Mouse (Mus musculus) CH12.LX (cell line): ENCODE measurements at regions not wholly inside any gene's neighbourhood (a gene's known extent, or its start where the extent isn't known, plus 50 kb on each side); places are given as distances from the start of the nearest gene placed in this dataset.

ENCODE experiments used
- DNase-seq: peaks from one replicate; pipeline ENCODE4 v3.0.0-alpha.2; 2013; ENCODE audit errors: extremely low read depth
- H3K27ac ChIP-seq: 2 replicates; pipeline ENCODE4 v1.5.1; 2012; ENCODE audit warnings: low read depth, mild to moderate bottlenecking, control low read depth, moderate library complexity; ENCODE audit not compliant: insufficient read depth
- H3K27me3 ChIP-seq: replicated peaks from 2 replicates; pipeline ENCODE3; 2012; ENCODE audit warnings: inconsistent platforms
- H3K36me3 ChIP-seq, 2 experiments: replicated peaks in 1 of 2; 2 replicates each; pipeline versions ENCODE3 to v1.6.1; 2012; ENCODE audit warnings: inconsistent platforms in 1 of 2, low read length in 1 of 2, mild to moderate bottlenecking in 1 of 2, mixed read lengths in 1 of 2, moderate library complexity in 1 of 2; ENCODE audit not compliant: control insufficient read depth in 1 of 2, insufficient read depth in 1 of 2
- H3K4me1 ChIP-seq, 2 experiments: 2 replicates each; pipeline ENCODE4 v1.6.1; 2012; ENCODE audit warnings: inconsistent platforms in 1 of 2, moderate library complexity in 1 of 2; ENCODE audit not compliant: insufficient read depth in 2 of 2, control insufficient read depth in 1 of 2
- H3K4me2 ChIP-seq: 2 replicates; pipeline ENCODE4 v1.6.1; 2012; ENCODE audit warnings: low read depth, mild to moderate bottlenecking, control low read depth; ENCODE audit not compliant: poor library complexity, insufficient read depth, severe bottlenecking
- H3K4me3 ChIP-seq, 3 experiments: fragments of 150-350 bp in 1 of 3; sonication (generic) in 1 of 3; replicated peaks in 1 of 3; 2 replicates each; pipeline versions ENCODE3 to v1.5.1; 2011 to 2012; ENCODE audit warnings: low read depth in 2 of 3, low read length in 2 of 3, mild to moderate bottlenecking in 2 of 3, moderate library complexity in 2 of 3, control low read depth in 1 of 3, improper control_type of control experiment in 1 of 3, inconsistent platforms in 1 of 3, mixed read lengths in 1 of 3; ENCODE audit not compliant: poor library complexity in 1 of 3
- H3K79me2 ChIP-seq: replicated peaks from 2 replicates; pipeline ENCODE4 v1.6.1; 2012; ENCODE audit warnings: mild to moderate bottlenecking, moderate library complexity; ENCODE audit not compliant: control insufficient read depth, poor library complexity, insufficient read depth, severe bottlenecking; ENCODE audit errors: extremely low read depth
- H3K9ac ChIP-seq: 2 replicates; pipeline ENCODE4 v1.6.1; 2012; ENCODE audit warnings: low read depth, mild to moderate bottlenecking, control low read depth, moderate library complexity; ENCODE audit not compliant: insufficient read depth
- H3K9me3 ChIP-seq: replicated peaks from 2 replicates; pipeline ENCODE3; 2012; ENCODE audit warnings: low read length, inconsistent platforms, mixed read lengths
- BHLHE40 ChIP-seq: IDR thresholded peaks from 2 replicates; pipeline ENCODE4 v1.6.1; 2011; ENCODE audit warnings: mild to moderate bottlenecking, low read depth, low read length, improper control_type of control experiment
- CHD1 ChIP-seq: IDR thresholded peaks from 2 replicates; pipeline ENCODE4 v1.6.1; 2012; ENCODE audit warnings: low read depth, low read length, improper control_type of control experiment, inconsistent platforms
- CHD2 ChIP-seq: IDR thresholded peaks from 2 replicates; pipeline ENCODE4 v1.6.1; 2011; ENCODE audit warnings: low read length, improper control_type of control experiment
- CTCF ChIP-seq, 2 experiments: IDR thresholded peaks in 1 of 2; conservative IDR thresholded peaks in 1 of 2; 2 replicates each; pipeline ENCODE4 v1.5.1; 2011 to 2012; ENCODE audit warnings: low read depth in 2 of 2, low read length in 2 of 2, improper control_type of control experiment in 1 of 2, inconsistent platforms in 1 of 2, mild to moderate bottlenecking in 1 of 2, moderate library complexity in 1 of 2
- EP300 ChIP-seq: IDR thresholded peaks from 2 replicates; pipeline ENCODE4 v1.6.1; 2011; ENCODE audit warnings: low read length, improper control_type of control experiment
- ETS1 ChIP-seq: conservative IDR thresholded peaks from 2 replicates; pipeline ENCODE4 v1.6.1; 2012; ENCODE audit warnings: low read depth, mild to moderate bottlenecking, inconsistent platforms, low read length, improper control_type of control experiment, moderate library complexity
- HCFC1 ChIP-seq: IDR thresholded peaks from 2 replicates; pipeline ENCODE4 v1.6.1; 2012; ENCODE audit warnings: low read depth, mild to moderate bottlenecking, inconsistent platforms, low read length, improper control_type of control experiment
- IRF4 ChIP-seq: IDR thresholded peaks from 2 replicates; pipeline ENCODE4 v1.6.1; 2014; ENCODE audit warnings: low read depth, mild to moderate bottlenecking, inconsistent platforms, low read length, improper control_type of control experiment
- KAT2A ChIP-seq: IDR thresholded peaks from 2 replicates; pipeline ENCODE4 v1.6.1; 2012; ENCODE audit warnings: low read length, improper control_type of control experiment, inconsistent platforms; ENCODE audit not compliant: insufficient replicate concordance
- MAX ChIP-seq: IDR thresholded peaks from 2 replicates; pipeline ENCODE4 v1.6.1; 2011; ENCODE audit warnings: low read length, improper control_type of control experiment
- MEF2A ChIP-seq: IDR thresholded peaks from 2 replicates; pipeline ENCODE4 v1.6.1; 2014; ENCODE audit warnings: low read depth, mild to moderate bottlenecking, inconsistent platforms, low read length, improper control_type of control experiment, borderline replicate concordance
- NRF1 ChIP-seq: IDR thresholded peaks from 2 replicates; pipeline ENCODE4 v1.6.1; 2014; ENCODE audit warnings: low read depth, mild to moderate bottlenecking, inconsistent platforms, low read length, improper control_type of control experiment, moderate library complexity
- PAX5 ChIP-seq: IDR thresholded peaks from 2 replicates; pipeline ENCODE4 v1.6.1; 2012; ENCODE audit warnings: low read length, inconsistent platforms, mixed read lengths
- POLR2AphosphoS2 ChIP-seq: IDR thresholded peaks from 2 replicates; pipeline ENCODE4 v1.6.1; 2011; ENCODE audit warnings: low read depth, low read length, improper control_type of control experiment
- RAD21 ChIP-seq: IDR thresholded peaks from 2 replicates; pipeline ENCODE4 v1.6.1; 2011; ENCODE audit warnings: low read depth, mild to moderate bottlenecking, low read length, improper control_type of control experiment, moderate library complexity
- RCOR1 ChIP-seq: conservative IDR thresholded peaks from 2 replicates; pipeline ENCODE4 v1.6.1; 2012; ENCODE audit warnings: low read depth, mild to moderate bottlenecking, inconsistent platforms, low read length, improper control_type of control experiment
- SIN3A ChIP-seq: IDR thresholded peaks from 2 replicates; pipeline ENCODE4 v1.6.1; 2012; ENCODE audit warnings: low read length, improper control_type of control experiment, inconsistent platforms
- TBP ChIP-seq: conservative IDR thresholded peaks from 2 replicates; pipeline ENCODE4 v1.6.1; 2011; ENCODE audit warnings: low read depth, low read length, improper control_type of control experiment
- USF2 ChIP-seq: conservative IDR thresholded peaks from 2 replicates; pipeline ENCODE4 v1.6.1; 2011; ENCODE audit warnings: low read depth, low read length, improper control_type of control experiment
- ZC3H11A ChIP-seq: IDR thresholded peaks from 2 replicates; pipeline ENCODE4 v1.6.1; 2012; ENCODE audit warnings: low read depth, mild to moderate bottlenecking, inconsistent platforms, low read length, improper control_type of control experiment
- ZMIZ1 ChIP-seq: IDR thresholded peaks from 2 replicates; pipeline ENCODE4 v1.6.1; 2012; ENCODE audit warnings: low read depth, mild to moderate bottlenecking, inconsistent platforms, low read length, improper control_type of control experiment
- ZNF384 ChIP-seq: IDR thresholded peaks from 2 replicates; pipeline ENCODE4 v1.6.1; 2012; ENCODE audit warnings: low read depth, low read length, improper control_type of control experiment, inconsistent platforms
- dilution Hi-C: fragments of 300-500 bp; cut with MboI; formaldehyde crosslinking; loops from 2 replicates; pipeline ENCODE4 v1.14.3; 2020; ENCODE audit warnings: low sequenced_read_pairs; ENCODE audit not compliant: extremely low pct_unique_long_range_greater_than_20kb, extremely low pct_ligation_motif_present
- in situ Hi-C: fragments of 300-500 bp; cut with MboI; formaldehyde crosslinking; loops from 3 replicates; pipeline ENCODE4 v1.14.3; 2019; ENCODE audit warnings: low sequenced_read_pairs, low pct_ligation_motif_present, low pct_unique_long_range_greater_than_20kb, mixed read lengths

- Histone ChIP-seq H3K27ac (no peak overlapping the region), H3K27me3 (no peaks in the 10 kb centered on the region), H3K36me3 (no peaks in the 10 kb centered on the region), H3K9me3 (no peaks in the 10 kb centered on the region), H3K9ac (no peak overlapping the region), H3K79me2 (no peaks in the 10 kb centered on the region), H3K4me3 (no peak overlapping the region), H3K4me1 (no peaks in the 10 kb centered on the region), H3K4me2 (no peak overlapping the region)
- dilution Hi-C loops (no loop called here), in situ Hi-C loops (no loop called here)
- DNase-seq = no peak
- TF ChIP-seq CTCF (conservative IDR thresholded peaks at IDR 0.05 in 1 of 2, IDR thresholded peaks at IDR 0.05 in 1 of 2; ENCODE audit: low read depth in 2 of 2, low read length in 2 of 2) (no peak), USF2 (no peak), IRF4 (no peak), NRF1 (no peak), MEF2A (no peak), EP300 (no peak), RCOR1 (no peak), POLR2AphosphoS2 (no peak), MAX (no peak), ETS1 (no peak), ZMIZ1 (no peak), KAT2A (no peak), PAX5 (no peak), ZC3H11A (no peak), CHD1 (no peak), CHD2 (no peak)
These were observed 371.3 kb upstream of the Ubash3b start for GRCm38 (mm10) chr9:41532786-41533185.

- Histone ChIP-seq H3K9ac (no peak overlapping the region), H3K4me2 (no peak overlapping the region), H3K27me3 (no peaks in the 10 kb centered on the region), H3K9me3 (no peaks in the 10 kb centered on the region), H3K79me2 (no peaks in the 10 kb centered on the region)
- in situ Hi-C loops = no loop called here
- DNase-seq = no peak
- no peak for TF ChIP-seq RAD21
- no peak for TF ChIP-seq SIN3A
- TF ChIP-seq HCFC1 = no peak
- no peak for TF ChIP-seq TBP
- no peak for TF ChIP-seq BHLHE40
- no peak for TF ChIP-seq ZNF384
- TF ChIP-seq, all 38 proteins: peak for 0
- dilution Hi-C loops = no loop called here
- Histone ChIP-seq H3K4me3 (no peak overlapping the region), H3K4me1 (peaks cover 0 to 3% of the 10 kb centered on the region in 2 experiments; a peak in 2 of 4 replicates), H3K36me3 (no peaks in the 10 kb centered on the region), H3K27ac (no peak overlapping the region)
These were observed 370.8 kb upstream of the Ubash3b start for GRCm38 (mm10) chr9:41532290-41532689.
